Mouse (Mus musculus) adipocyte (in vitro differentiated cells): ENCODE measurements at regions not wholly inside any gene's neighbourhood (a gene's known extent, or its start where the extent isn't known, plus 50 kb on each side); places are given as distances from the start of the nearest gene placed in this dataset.

Experiments used
- DNase-seq: peaks from one replicate; pipeline ENCODE4 v3.0.0-alpha.2; 2016; ENCODE audit warnings: low spot score

GRCm38 (mm10) chr5:77620402-77620801, 212.6 kb upstream of the Igfbp7 start:
- no peak for DNase-seq

GRCm38 (mm10) chr5:77610496-77610895, 202.7 kb upstream of the Igfbp7 start:
- no peak for DNase-seq

GRCm38 (mm10) chr5:77594719-77595118, 186.9 kb upstream of the Igfbp7 start:
- DNase-seq, result no peak

GRCm38 (mm10) chr5:77589252-77589651, 181.4 kb upstream of the Igfbp7 start:
- no peak for DNase-seq

GRCm38 (mm10) chr5:77581702-77582101, 173.9 kb upstream of the Igfbp7 start:
- DNase-seq, result no peak

- DNase-seq, result peak; percentile 48
These were observed 173.3 kb upstream of the Igfbp7 start for GRCm38 (mm10) chr5:77581106-77581638.

- no peak for DNase-seq
These were observed 172.2 kb upstream of the Igfbp7 start for GRCm38 (mm10) chr5:77579826-77580745.

GRCm38 (mm10) chr5:77576881-77577280, 169.0 kb upstream of the Igfbp7 start:
- no peak for DNase-seq

- DNase-seq, result no peak
These were observed 167.9 kb upstream of the Igfbp7 start for GRCm38 (mm10) chr5:77575780-77576179.

- DNase-seq, result no peak
These were observed 162.5 kb upstream of the Igfbp7 start for GRCm38 (mm10) chr5:77570364-77570763.

- DNase-seq, result no peak
These were observed 160.3 kb upstream of the Igfbp7 start for GRCm38 (mm10) chr5:77568121-77568520.

- DNase-seq, result no peak
These were observed 144.7 kb upstream of the Igfbp7 start for GRCm38 (mm10) chr5:77552580-77552979.

- DNase-seq, result no peak
These were observed 144.2 kb upstream of the Igfbp7 start for GRCm38 (mm10) chr5:77552081-77552480.

- no peak for DNase-seq
These were observed 138.3 kb upstream of the Igfbp7 start for GRCm38 (mm10) chr5:77546001-77546620.

GRCm38 (mm10) chr5:77532261-77533015, 124.6 kb upstream of the Igfbp7 start:
- DNase-seq, result no peak

GRCm38 (mm10) chr5:77530376-77530775, 122.5 kb upstream of the Igfbp7 start:
- no peak for DNase-seq

- DNase-seq, result no peak
These were observed 109.4 kb upstream of the Igfbp7 start for GRCm38 (mm10) chr5:77517252-77517651.

GRCm38 (mm10) chr5:77515448-77515847, 107.6 kb upstream of the Igfbp7 start:
- no peak for DNase-seq

GRCm38 (mm10) chr5:77502684-77503083, 94.8 kb upstream of the Igfbp7 start:
- DNase-seq, result no peak

- DNase-seq, result no peak
These were observed 92.2 kb upstream of the Igfbp7 start for GRCm38 (mm10) chr5:77499949-77500460.

GRCm38 (mm10) chr5:77494601-77495000, 86.8 kb upstream of the Igfbp7 start:
- DNase-seq, result no peak

GRCm38 (mm10) chr5:77488969-77489368, 81.1 kb upstream of the Igfbp7 start:
- no peak for DNase-seq
